Mouse (Mus musculus) ES-E14 (cell line): ENCODE measurements at regions not wholly inside any gene's neighbourhood (a gene's known extent, or its start where the extent isn't known, plus 50 kb on each side); places are given as distances from the start of the nearest gene placed in this dataset.

ENCODE experiments used
- DNase-seq: peaks from one replicate; pipeline ENCODE4 v3.0.0-alpha.2; 2013; ENCODE audit warnings: low read depth, low spot score
- H3K27ac ChIP-seq: 2 replicates; pipeline ENCODE4 v1.5.1; 2012; ENCODE audit warnings: low read depth, mild to moderate bottlenecking, low read length, moderate library complexity, mixed read lengths; ENCODE audit not compliant: poor library complexity, insufficient read depth, severe bottlenecking
- H3K36me3 ChIP-seq: 2 replicates; pipeline ENCODE4 v1.6.1; 2012; ENCODE audit warnings: mild to moderate bottlenecking, low read length, moderate library complexity, mixed read lengths; ENCODE audit not compliant: control insufficient read depth, poor library complexity, insufficient read depth, severe bottlenecking
- H3K4me1 ChIP-seq, 2 experiments: fragments of 150-350 bp in 1 of 2; sonication (generic) in 1 of 2; 2 replicates each; pipeline ENCODE4 v1.6.1; 2012; ENCODE audit warnings: low read length in 2 of 2, mild to moderate bottlenecking in 1 of 2, mixed read lengths in 1 of 2; ENCODE audit not compliant: control insufficient read depth in 2 of 2, insufficient read depth in 2 of 2, poor library complexity in 1 of 2
- H3K4me3 ChIP-seq, 2 experiments: fragments of 150-350 bp in 1 of 2; sonication (generic) in 1 of 2; 2 replicates each; pipeline ENCODE4 v1.5.1; 2012; ENCODE audit warnings: low read length in 2 of 2, low read depth in 1 of 2, mild to moderate bottlenecking in 1 of 2, mixed read lengths in 1 of 2; ENCODE audit not compliant: insufficient read depth in 1 of 2, poor library complexity in 1 of 2, severe bottlenecking in 1 of 2
- H3K9ac ChIP-seq: 2 replicates; pipeline ENCODE4 v1.6.1; 2012; ENCODE audit warnings: low read depth, mild to moderate bottlenecking, low read length, mixed read lengths; ENCODE audit not compliant: poor library complexity, insufficient read depth, severe bottlenecking
- H3K9me3 ChIP-seq: fragments of 150-350 bp; sonication (generic); 2 replicates; pipeline ENCODE4 v1.6.1; 2012; ENCODE audit warnings: low read depth, mild to moderate bottlenecking, low read length; ENCODE audit not compliant: control insufficient read depth, insufficient read depth
- CHD2 ChIP-seq: IDR thresholded peaks from 2 replicates; pipeline ENCODE4 v1.6.1; 2014; ENCODE audit warnings: mild to moderate bottlenecking, low read depth, low read length, inconsistent platforms
- HCFC1 ChIP-seq: IDR thresholded peaks from 2 replicates; pipeline ENCODE4 v1.6.1; 2012; ENCODE audit warnings: low read length, inconsistent platforms, borderline replicate concordance; ENCODE audit not compliant: insufficient read depth
- MAFK ChIP-seq: IDR thresholded peaks from 2 replicates; pipeline ENCODE4 v1.6.1; 2014; ENCODE audit warnings: mild to moderate bottlenecking, low read depth, low read length, inconsistent platforms; ENCODE audit not compliant: insufficient read depth
- ZC3H11A ChIP-seq: IDR thresholded peaks from 2 replicates; pipeline ENCODE4 v1.6.1; 2012; ENCODE audit warnings: low read depth, mild to moderate bottlenecking, inconsistent platforms, low read length, borderline replicate concordance
- ZNF384 ChIP-seq: IDR thresholded peaks from 2 replicates; pipeline ENCODE4 v1.6.1; 2012; ENCODE audit warnings: low read depth, low read length, inconsistent platforms
- in situ Hi-C, 2 experiments: fragments of 600-800 bp; cut with MboI; formaldehyde crosslinking; loops; one replicate each; pipeline ENCODE4 v1.15.1; 2025; ENCODE audit warnings: low sequenced_read_pairs in 2 of 2, inconsistent platforms in 1 of 2; ENCODE audit not compliant: unreplicated experiment in 2 of 2

DNA sequence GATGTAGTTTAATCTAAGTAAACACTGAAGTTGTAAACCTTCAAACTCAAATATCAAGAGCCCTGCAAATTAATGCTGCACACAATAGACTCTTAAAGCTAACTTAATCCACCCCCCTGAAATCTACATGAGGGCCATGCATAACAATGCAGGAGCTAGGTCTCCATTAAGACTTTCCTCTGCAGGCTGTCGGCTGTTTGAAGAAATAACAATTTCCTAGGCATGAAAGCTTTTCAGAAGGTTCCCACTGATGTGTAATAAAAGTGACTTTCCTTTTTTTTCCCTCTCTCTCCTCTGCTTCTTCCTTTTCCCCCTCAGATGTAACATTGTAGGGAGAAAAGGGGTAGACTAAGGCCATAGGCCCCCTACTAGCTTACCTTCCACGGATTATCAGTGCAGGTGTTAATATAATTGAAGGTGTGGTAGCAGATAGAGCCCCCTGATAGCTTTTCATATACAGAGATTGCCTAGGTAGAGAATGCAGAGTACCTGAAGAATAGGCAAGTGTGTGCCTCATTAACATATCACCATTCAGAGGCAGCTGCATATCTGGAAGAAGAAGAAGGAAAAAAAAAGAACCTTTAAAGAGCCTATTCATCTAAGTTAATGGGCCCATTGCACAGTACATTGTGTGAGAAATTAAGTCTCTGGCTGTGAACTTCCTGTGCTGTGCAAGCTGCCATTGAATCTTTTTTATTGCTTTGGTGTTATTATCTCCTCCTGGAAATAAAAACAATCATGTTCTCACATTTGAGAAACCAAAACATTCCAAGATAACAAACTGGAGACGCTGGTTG lies 528.3 kb upstream of the Zic4 start:
- TF ChIP-seq CHD2 (no peak), ZNF384 (peak; percentile 91), HCFC1 (no peak), MAFK (0 out of 2 replicates have a peak, but pooled peaks have one; percentile 5)
- peak; percentile 42 for DNase-seq
- Histone ChIP-seq H3K27ac (peak overlapping the region; percentile 19; the same call in 1 of the 2 replicates), H3K36me3 (no peaks in the 10 kb centered on the region), H3K4me3 (no peak overlapping the region), H3K9ac (no peak overlapping the region), H3K9me3 (no peaks in the 10 kb centered on the region), H3K4me1 (0 out of 4 replicates have a peak, but pooled peaks cover 0 to 2% of the 10 kb centered on the region in 2 experiments)
- in situ Hi-C loops: no loop called here

DNA sequence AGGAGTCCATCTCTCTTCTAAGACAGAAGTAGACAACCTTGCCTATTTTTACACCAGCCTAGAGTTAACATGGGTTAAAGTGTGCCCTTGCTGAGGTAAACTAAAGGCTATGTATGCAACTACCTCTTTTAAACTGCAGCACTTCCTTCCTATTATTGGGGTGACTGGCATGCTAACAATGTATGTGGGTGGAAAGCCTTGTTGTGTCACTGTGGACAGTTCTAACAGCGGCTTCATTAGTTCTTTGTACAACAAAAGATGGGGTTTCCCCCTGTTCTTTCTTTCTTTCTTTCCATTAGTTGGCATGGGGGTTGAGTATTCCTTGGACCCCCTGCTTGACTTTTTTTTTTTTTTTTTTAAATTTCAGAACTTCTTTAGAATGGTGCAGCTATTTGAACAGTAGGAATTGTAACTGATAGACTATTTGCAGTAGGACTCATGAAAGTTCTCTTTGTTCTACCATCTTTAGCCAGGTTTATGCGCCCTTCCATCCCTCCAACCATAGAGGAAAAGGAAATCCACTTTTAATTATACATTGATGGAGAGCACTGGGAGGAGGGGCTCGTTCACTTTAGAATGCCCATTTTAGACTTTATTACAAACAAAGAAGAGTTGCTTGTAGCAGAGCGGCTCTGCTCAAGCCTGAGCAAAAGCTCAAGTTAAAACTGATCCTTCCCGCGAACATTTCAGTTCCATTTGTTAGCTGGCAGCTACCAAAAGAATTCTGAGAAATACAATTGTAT lies 523.9 kb upstream of the Zic4 start:
- 0 out of 4 replicates have a peak, but pooled peaks cover 0 to 2% of the 10 kb centered on the region in 2 experiments for H3K4me1 ChIP-seq

DNA sequence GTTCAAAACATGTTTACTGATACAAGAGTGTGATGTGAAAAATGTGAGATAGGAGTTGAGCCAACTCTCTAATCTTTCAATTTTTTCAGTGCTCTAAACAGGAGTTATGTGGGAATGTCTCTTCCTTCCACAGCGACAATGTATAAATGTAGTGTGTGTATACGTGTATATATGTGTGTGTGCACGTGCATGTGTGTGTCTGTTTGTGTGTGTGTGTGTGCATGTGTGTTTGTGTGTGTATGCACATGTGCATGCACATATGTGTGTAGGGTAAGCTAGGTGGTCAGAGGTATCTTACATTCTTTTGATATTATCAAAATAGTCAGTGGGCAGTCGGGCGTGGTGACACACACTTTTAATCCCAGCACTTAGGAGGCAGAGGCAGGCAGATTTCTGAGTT lies 511.2 kb upstream of the Zic4 start:
- H3K27ac ChIP-seq: no peak overlapping the region
- H3K4me3 ChIP-seq: no peak overlapping the region
- in situ Hi-C loops: no loop called here
- no peak for DNase-seq
- no peaks in the 10 kb centered on the region for H3K36me3 ChIP-seq
- H3K9ac ChIP-seq: no peak overlapping the region
- H3K4me1 ChIP-seq: no peaks in the 10 kb centered on the region
- no peaks in the 10 kb centered on the region for H3K9me3 ChIP-seq
- TF ChIP-seq MAFK (no peak), ZNF384 (no peak), HCFC1 (no peak), CHD2 (no peak), ZC3H11A (no peak)

More for the DNA sequence above, 523.9 kb upstream of the Zic4 start:
- H3K9ac ChIP-seq: no peak overlapping the region
- no peaks in the 10 kb centered on the region for H3K36me3 ChIP-seq
- no peak overlapping the region for H3K4me3 ChIP-seq
- TF ChIP-seq ZNF384: no peak
- DNase-seq: no peak
- H3K27ac ChIP-seq: no peak overlapping the region
- in situ Hi-C loops: no loop called here
- H3K9me3 ChIP-seq: no peaks in the 10 kb centered on the region

DNA sequence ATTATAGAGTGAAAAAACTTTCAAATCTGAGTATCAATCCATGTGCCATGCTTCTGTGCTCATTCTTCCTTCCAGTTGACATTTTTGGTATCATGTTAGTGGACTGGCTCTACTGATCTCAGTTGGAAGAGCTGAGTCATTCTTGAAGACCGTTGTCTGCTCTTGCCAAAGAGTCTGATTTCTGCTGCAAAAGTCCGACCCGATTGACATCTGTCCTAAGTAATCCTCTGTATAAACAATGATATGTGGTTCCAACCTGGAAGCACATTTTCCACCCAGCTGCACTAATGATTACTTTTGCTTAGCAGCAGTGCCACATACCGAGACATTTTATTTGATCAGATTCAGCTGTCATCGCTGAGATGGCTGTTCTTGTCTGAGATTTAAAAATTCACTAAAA lies 490.6 kb upstream of the Zic4 start:
- Histone ChIP-seq H3K9me3 (no peaks in the 10 kb centered on the region), H3K9ac (no peak overlapping the region), H3K4me1 (no peaks in the 10 kb centered on the region), H3K36me3 (no peaks in the 10 kb centered on the region), H3K4me3 (no peak overlapping the region), H3K27ac (no peak overlapping the region)
- no peak for TF ChIP-seq MAFK
- TF ChIP-seq HCFC1: no peak
- no peak for TF ChIP-seq ZNF384
- no peak for TF ChIP-seq CHD2
- TF ChIP-seq ZC3H11A: no peak
- DNase-seq: no peak
- in situ Hi-C loops: no loop called here
